Mouse (Mus musculus) gastrocnemius, adult 18-20 months (tissue): ENCODE results near the gene Il16. TPM values are rescaled to one million over a fixed set of nuclear protein-coding genes. Genes with fewer than 3 reads are reported as not detected.

Experiments used
- DNase-seq: peaks from one replicate; pipeline ENCODE4 v3.0.0; 2021; ENCODE audit warnings: low spot score
- total RNA-seq, 2 experiments: library from RNA; stranded (reverse); gene quantifications; 2 replicates each; pipeline ENCODE4 v1.2.3; 2021

Il16 gene
- total RNA-seq, 2 experiments from 2014 or later: 1.5 to 2.2 TPM

GRCm38 (mm10) chr7:83650638-83651037 lies 94.9 kb downstream of the Il16 start:
- DNase-seq: no peak

GRCm38 (mm10) chr7:83648807-83649206 lies 96.7 kb downstream of the Il16 start:
- DNase-seq: no peak

- DNase-seq: peak; percentile 20
Observed at GRCm38 (mm10) chr7:83645476-83645875, 100.0 kb downstream of the Il16 start.

- DNase-seq: no peak
Observed at GRCm38 (mm10) chr7:83644761-83645160, 100.8 kb downstream of the Il16 start.

GRCm38 (mm10) chr7:83643581-83643980 lies 101.9 kb downstream of the Il16 start:
- no peak for DNase-seq

- DNase-seq: no peak
Observed at GRCm38 (mm10) chr7:83641163-83641562, 104.4 kb downstream of the Il16 start.

GRCm38 (mm10) chr7:83640581-83640980 lies 104.9 kb downstream of the Il16 start:
- DNase-seq: no peak

GRCm38 (mm10) chr7:83639084-83639483 lies 106.4 kb downstream of the Il16 start:
- no peak for DNase-seq

GRCm38 (mm10) chr7:83637781-83638583 lies 107.5 kb downstream of the Il16 start:
- no peak for DNase-seq

- no peak for DNase-seq
Observed at GRCm38 (mm10) chr7:83636425-83636824, 109.1 kb downstream of the Il16 start.

GRCm38 (mm10) chr7:83635726-83636125 lies 109.8 kb downstream of the Il16 start:
- no peak for DNase-seq

GRCm38 (mm10) chr7:83633856-83634255 lies 111.7 kb downstream of the Il16 start:
- no peak for DNase-seq

GRCm38 (mm10) chr7:83632682-83633120 lies 112.8 kb downstream of the Il16 start:
- no peak for DNase-seq

- peak; percentile 93 for DNase-seq
Observed at GRCm38 (mm10) chr7:83631828-83632681, 113.5 kb downstream of the Il16 start, which contains the start of gene Stard5. Gene Stard5, plus strand, starts transcription at chr7:83631959.

GRCm38 (mm10) chr7:83631073-83631827 lies 114.3 kb downstream of the Il16 start:
- no peak for DNase-seq

GRCm38 (mm10) chr7:83627369-83627768 lies 118.2 kb downstream of the Il16 start:
- DNase-seq: no peak

- no peak for DNase-seq
Observed at GRCm38 (mm10) chr7:83626557-83627257, 118.8 kb downstream of the Il16 start.

- DNase-seq: no peak
Observed at GRCm38 (mm10) chr7:83624065-83624464, 121.5 kb downstream of the Il16 start.

- no peak for DNase-seq
Observed at GRCm38 (mm10) chr7:83622582-83622981, 122.9 kb downstream of the Il16 start.

GRCm38 (mm10) chr7:83618709-83619108 lies 126.8 kb downstream of the Il16 start:
- DNase-seq: no peak

- DNase-seq: no peak
Observed at GRCm38 (mm10) chr7:83616268-83616667, 129.3 kb downstream of the Il16 start.
